Mouse (Mus musculus): ENCODE data around the gene E2f8. TPM values are rescaled to one million over a fixed set of nuclear protein-coding genes. Genes with fewer than 3 reads are reported as not detected.

Gene E2f8
- 19.7 TPM for polyA plus RNA-seq (2012; fragmentation: generic; extraction: Trizol)

DNA sequence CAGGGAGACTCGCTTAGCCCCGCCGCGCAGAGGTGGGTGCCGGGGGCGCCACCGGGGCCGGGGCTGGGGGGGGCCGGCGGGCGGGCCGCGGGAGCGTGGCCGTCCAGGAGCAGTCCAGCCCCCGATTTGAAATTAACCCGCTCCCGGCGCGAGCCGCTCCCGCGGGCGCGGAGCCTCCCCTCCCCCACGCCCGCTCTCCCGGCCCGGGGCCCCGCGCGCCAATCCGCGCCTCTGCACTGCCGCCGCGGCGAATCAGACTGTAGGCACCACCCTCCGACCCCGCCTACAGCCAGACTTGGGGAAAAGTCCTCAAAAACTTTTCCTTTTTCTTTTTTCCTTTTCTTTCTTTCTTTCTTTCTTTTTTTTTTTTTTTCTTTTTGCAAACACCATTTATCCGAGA is at the start of gene E2f8:
Gene E2f8 (minus strand): TSS at position 111 of the 400 bp plus-strand sequence.
- Histone ChIP-seq H3K36me3 (ENCODE audit: control insufficient read depth, insufficient read depth) (peaks cover 10% of the 10 kb centered on the region), H3ac (ENCODE audit: control insufficient read depth, insufficient read length) (peak within 1 kb of the TSS; percentile 20), H3K4me3 (peak within 1 kb of the TSS; percentile 75), H3K79me2 (ENCODE audit: control insufficient read depth, insufficient read depth) (peaks cover 38% of the 10 kb centered on the region), H3K4me2 (ENCODE audit: low read depth) (peak within 1 kb of the TSS; percentile 99), H3K27me3 (ENCODE audit: control insufficient read depth, insufficient read depth, insufficient read length) (no peaks in the 10 kb centered on the region)
- no peak for TF ChIP-seq TCF12 (IDR thresholded peaks at IDR 0.05; ENCODE audit: insufficient read depth, poor library complexity, severe bottlenecking)
- peak; percentile 76 for TF ChIP-seq E2F4 (IDR thresholded peaks at IDR 0.05; ENCODE audit: insufficient read depth)

DNA sequence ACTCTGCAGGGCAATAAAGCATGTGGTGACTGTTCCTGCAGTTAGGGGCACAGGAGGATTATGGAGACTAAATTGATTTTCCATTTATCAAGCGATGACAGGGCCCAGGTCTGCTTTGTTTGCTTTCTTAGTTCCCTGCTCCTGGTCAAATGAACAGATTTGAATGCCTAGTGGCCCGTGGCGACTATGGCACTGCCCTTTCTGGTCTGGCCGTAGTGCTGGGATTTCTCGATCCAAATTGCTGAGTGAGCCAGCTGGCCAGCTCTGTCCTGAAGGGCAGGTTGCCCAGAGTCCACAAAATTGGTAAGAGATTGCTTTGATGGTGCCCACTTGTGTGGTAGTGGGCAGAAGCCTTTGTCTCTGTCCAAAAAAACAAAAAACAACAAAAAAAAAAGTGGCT is 49.0 kb upstream of the E2f8 start:
- Histone ChIP-seq H3K4me2 (ENCODE audit: low read depth) (no peak overlapping the region), H3K79me2 (ENCODE audit: control insufficient read depth, insufficient read depth) (no peaks in the 10 kb centered on the region), H3ac (ENCODE audit: control insufficient read depth, insufficient read length) (no peak overlapping the region), H3K27me3 (ENCODE audit: control insufficient read depth, insufficient read depth, insufficient read length) (no peaks in the 10 kb centered on the region), H3K36me3 (ENCODE audit: control insufficient read depth, insufficient read depth) (no peaks in the 10 kb centered on the region), H3K4me3 (no peak overlapping the region)
- TF ChIP-seq TCF12 (IDR thresholded peaks at IDR 0.05; ENCODE audit: insufficient read depth, poor library complexity, severe bottlenecking) (no peak), POLR2AphosphoS2 (IDR thresholded peaks at IDR 0.05; ENCODE audit: insufficient read length, low read depth) (no peak), TCF3 (IDR thresholded peaks at IDR 0.05; ENCODE audit: insufficient read length, low read depth) (no peak), MAX (IDR thresholded peaks at IDR 0.05; ENCODE audit: low read depth) (no peak), E2F4 (IDR thresholded peaks at IDR 0.05; ENCODE audit: insufficient read depth) (no peak), REST (IDR thresholded peaks at IDR 0.05; ENCODE audit: insufficient read depth, insufficient read length) (no peak), POLR2A (IDR thresholded peaks at IDR 0.05; ENCODE audit: insufficient read length, low read depth) (no peak)

DNA sequence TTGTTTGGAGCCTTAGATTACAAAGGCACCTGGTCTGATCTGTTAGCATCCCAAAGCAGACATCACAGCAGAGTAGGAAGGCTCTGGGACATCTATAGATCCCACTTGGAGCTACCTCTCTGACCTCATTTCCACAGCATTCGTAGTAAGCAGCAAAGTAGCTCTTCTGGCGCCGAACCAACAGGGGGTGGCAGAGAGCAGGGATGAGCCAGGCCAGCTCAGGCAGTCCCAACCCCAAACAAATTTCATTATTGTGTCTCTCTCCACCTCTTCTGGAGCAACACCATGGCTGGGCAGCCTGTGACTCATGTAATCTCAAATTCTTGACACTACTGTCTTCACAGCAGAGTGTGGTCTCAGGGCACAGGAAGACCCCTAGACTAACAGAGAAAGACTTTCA is 47.0 kb upstream of the E2f8 start:
- Histone ChIP-seq H3K79me2 (ENCODE audit: control insufficient read depth, insufficient read depth) (no peaks in the 10 kb centered on the region), H3ac (ENCODE audit: control insufficient read depth, insufficient read length) (no peak overlapping the region), H3K4me3 (no peak overlapping the region), H3K36me3 (ENCODE audit: control insufficient read depth, insufficient read depth) (no peaks in the 10 kb centered on the region), H3K27me3 (ENCODE audit: control insufficient read depth, insufficient read depth, insufficient read length) (no peaks in the 10 kb centered on the region), H3K4me2 (ENCODE audit: low read depth) (no peak overlapping the region)
- TF ChIP-seq POLR2A (IDR thresholded peaks at IDR 0.05; ENCODE audit: insufficient read length, low read depth) = no peak
- no peak for TF ChIP-seq REST (IDR thresholded peaks at IDR 0.05; ENCODE audit: insufficient read depth, insufficient read length)
- no peak for TF ChIP-seq MYOD1 (IDR thresholded peaks at IDR 0.05; ENCODE audit: control insufficient read depth in 1 of 3, insufficient read length in 2 of 3, low read depth in 2 of 3)
- no peak for TF ChIP-seq CEBPB (IDR thresholded peaks at IDR 0.05; ENCODE audit: insufficient read depth, poor library complexity, severe bottlenecking)

DNA sequence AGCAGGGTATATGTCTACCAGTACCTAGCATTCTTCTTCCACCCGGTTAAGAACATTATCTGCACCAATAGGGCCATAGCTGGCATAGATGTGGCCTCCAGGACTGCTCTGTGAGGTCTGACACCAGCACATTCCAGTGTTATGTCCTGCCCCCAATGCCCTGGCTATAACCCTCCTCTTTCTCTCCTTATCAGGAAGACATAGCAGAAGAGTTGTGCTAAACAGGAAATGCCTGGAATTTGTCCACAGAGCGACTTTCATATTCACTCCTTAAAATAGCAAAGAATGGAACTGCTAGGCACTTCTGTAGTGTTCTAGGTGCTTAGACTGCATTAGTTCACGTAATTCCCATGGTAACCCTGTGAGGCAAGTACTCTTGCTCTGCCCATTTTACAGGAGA is 43.8 kb upstream of the E2f8 start:
- H3K4me3 ChIP-seq = no peak overlapping the region
- no peak for TF ChIP-seq CEBPB (IDR thresholded peaks at IDR 0.05; ENCODE audit: insufficient read depth, poor library complexity, severe bottlenecking)
- TF ChIP-seq MYOG (IDR thresholded peaks at IDR 0.05; ENCODE audit: control insufficient read depth in 1 of 3, insufficient read depth in 1 of 3, insufficient read length in 2 of 3, low read depth in 2 of 3) = no peak
- no peak for TF ChIP-seq SRF (IDR thresholded peaks at IDR 0.05; ENCODE audit: control insufficient read depth, insufficient read length, low read depth)
- TF ChIP-seq POLR2AphosphoS2 (IDR thresholded peaks at IDR 0.05; ENCODE audit: insufficient read length, low read depth) = no peak
- TF ChIP-seq POLR2A (IDR thresholded peaks at IDR 0.05; ENCODE audit: insufficient read length, low read depth) = no peak
- TF ChIP-seq TCF12 (IDR thresholded peaks at IDR 0.05; ENCODE audit: insufficient read depth, poor library complexity, severe bottlenecking) = no peak
- TF ChIP-seq MYOD1 (IDR thresholded peaks at IDR 0.05; ENCODE audit: control insufficient read depth in 1 of 3, insufficient read length in 2 of 3, low read depth in 2 of 3) = no peak
- TF ChIP-seq MAX (IDR thresholded peaks at IDR 0.05; ENCODE audit: low read depth) = no peak
- TF ChIP-seq USF1 (IDR thresholded peaks at IDR 0.05; ENCODE audit: low read depth) = no peak
- no peak overlapping the region for H3K4me2 ChIP-seq (ENCODE audit: low read depth)
- no peak overlapping the region for H3ac ChIP-seq (ENCODE audit: control insufficient read depth, insufficient read length)
- no peaks in the 10 kb centered on the region for H3K27me3 ChIP-seq (ENCODE audit: control insufficient read depth, insufficient read depth, insufficient read length)
- H3K36me3 ChIP-seq (ENCODE audit: control insufficient read depth, insufficient read depth) = no peaks in the 10 kb centered on the region
- no peaks in the 10 kb centered on the region for H3K79me2 ChIP-seq (ENCODE audit: control insufficient read depth, insufficient read depth)

DNA sequence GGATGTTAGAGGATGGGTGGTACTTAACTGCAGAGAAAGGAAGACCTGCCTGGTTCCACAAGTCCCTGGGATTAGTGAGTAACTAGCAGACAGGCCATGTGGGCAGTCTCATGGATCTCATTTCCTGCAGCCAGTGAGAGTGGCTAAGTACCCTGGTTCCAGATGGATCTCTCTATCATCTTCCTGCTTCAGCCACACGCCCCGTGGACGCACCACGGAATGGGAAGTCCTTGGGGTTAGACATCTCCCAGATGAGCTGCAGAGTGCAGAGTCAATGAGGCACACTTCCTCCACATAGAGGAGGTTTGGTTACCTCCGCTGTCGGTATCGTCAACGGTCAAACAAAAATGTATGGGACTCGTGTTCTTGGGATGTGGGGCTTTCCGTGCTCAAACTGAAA is 42.2 kb upstream of the E2f8 start:
- Histone ChIP-seq H3K79me2 (ENCODE audit: control insufficient read depth, insufficient read depth) (no peaks in the 10 kb centered on the region), H3K36me3 (ENCODE audit: control insufficient read depth, insufficient read depth) (no peaks in the 10 kb centered on the region), H3K4me2 (ENCODE audit: low read depth) (no peak overlapping the region), H3ac (ENCODE audit: control insufficient read depth, insufficient read length) (no peak overlapping the region), H3K4me3 (no peak overlapping the region), H3K27me3 (ENCODE audit: control insufficient read depth, insufficient read depth, insufficient read length) (no peaks in the 10 kb centered on the region)
- TF ChIP-seq MAX (IDR thresholded peaks at IDR 0.05; ENCODE audit: low read depth) (no peak), MYOD1 (IDR thresholded peaks at IDR 0.05; ENCODE audit: control insufficient read depth in 1 of 3, insufficient read length in 2 of 3, low read depth in 2 of 3) (no peak), CEBPB (IDR thresholded peaks at IDR 0.05; ENCODE audit: insufficient read depth, poor library complexity, severe bottlenecking) (no peak), USF1 (IDR thresholded peaks at IDR 0.05; ENCODE audit: low read depth) (no peak), POLR2A (IDR thresholded peaks at IDR 0.05; ENCODE audit: insufficient read length, low read depth) (no peak), POLR2AphosphoS2 (IDR thresholded peaks at IDR 0.05; ENCODE audit: insufficient read length, low read depth) (no peak), MYOG (IDR thresholded peaks at IDR 0.05; ENCODE audit: control insufficient read depth in 1 of 3, insufficient read depth in 1 of 3, insufficient read length in 2 of 3, low read depth in 2 of 3) (no peak), TCF3 (IDR thresholded peaks at IDR 0.05; ENCODE audit: insufficient read length, low read depth) (no peak), SRF (IDR thresholded peaks at IDR 0.05; ENCODE audit: control insufficient read depth, insufficient read length, low read depth) (no peak), REST (IDR thresholded peaks at IDR 0.05; ENCODE audit: insufficient read depth, insufficient read length) (no peak), E2F4 (IDR thresholded peaks at IDR 0.05; ENCODE audit: insufficient read depth) (no peak), TCF12 (IDR thresholded peaks at IDR 0.05; ENCODE audit: insufficient read depth, poor library complexity, severe bottlenecking) (no peak)
